Mouse (Mus musculus) layer of hippocampus, adult 9-11 months (tissue): ENCODE measurements around the gene Taok3.

Experiments used
- DNase-seq: peaks from one replicate; pipeline ENCODE4 v3.0.0; 2022

Gene Taok3

DNA sequence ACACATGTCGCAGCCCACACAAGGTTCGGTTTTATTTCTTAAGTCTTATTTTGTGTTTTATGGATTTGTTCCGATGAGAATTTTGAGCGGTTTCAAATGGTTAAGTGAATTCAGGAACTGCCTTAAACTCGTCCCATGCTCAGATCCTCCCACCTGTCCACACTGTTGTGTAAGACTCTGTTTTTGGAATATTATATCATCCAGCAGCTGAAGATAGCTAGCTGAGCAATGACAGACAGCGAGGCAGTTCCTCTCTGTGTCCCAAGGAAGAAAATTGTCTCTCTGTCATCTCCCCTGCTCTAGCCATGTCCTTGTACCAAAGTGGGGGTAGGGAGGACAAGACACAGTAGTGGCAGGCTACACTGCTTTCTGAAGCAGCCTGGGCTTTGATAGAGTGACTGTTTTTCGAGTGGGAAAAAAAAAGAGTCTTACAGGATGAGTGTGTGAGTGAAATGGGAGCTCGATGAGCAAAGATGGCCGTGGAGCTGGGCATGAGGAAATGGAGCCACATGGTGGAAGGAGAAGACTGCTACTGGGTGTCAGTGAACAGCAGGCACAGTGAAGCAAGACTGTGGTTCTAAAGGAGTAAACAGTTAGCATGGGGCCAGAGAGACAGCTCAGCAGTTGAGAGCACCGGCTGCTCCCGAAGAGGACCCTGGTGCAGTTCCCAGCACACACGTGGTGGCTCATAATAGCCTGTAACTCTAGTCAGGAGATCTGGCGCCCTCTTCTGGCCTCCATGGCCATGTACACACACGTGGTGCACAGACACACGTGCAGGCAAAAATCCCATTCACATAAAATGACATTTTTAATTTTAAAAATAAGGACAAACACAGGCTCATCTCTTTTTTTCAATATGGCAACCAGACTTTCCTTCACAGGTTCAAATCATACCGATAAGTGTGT lies 27.5 kb downstream of the Taok3 start:
- DNase-seq = peak; percentile 64

GRCm38 (mm10) chr5:117149054-117149942 lies 29.4 kb downstream of the Taok3 start:
- no peak for DNase-seq

DNA sequence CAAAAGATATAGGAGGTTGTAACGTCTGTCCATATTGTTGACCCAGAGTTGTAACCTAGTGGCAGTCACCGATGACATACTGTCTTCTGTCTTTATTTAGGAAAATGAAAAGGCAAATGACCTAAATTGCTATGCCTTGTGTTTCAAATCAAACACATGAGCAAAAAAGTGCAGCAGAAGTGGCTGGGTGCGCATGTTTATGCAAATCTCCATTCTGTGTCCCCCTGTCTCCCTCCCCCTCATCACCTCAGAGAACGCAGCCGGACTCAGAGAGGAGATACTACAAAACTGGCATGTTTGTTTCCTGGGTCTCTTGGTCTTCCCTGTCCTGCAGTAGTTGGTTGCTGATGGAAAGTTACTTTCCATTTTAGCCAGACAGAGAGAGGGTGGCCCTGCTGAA lies 30.1 kb downstream of the Taok3 start:
- no peak for DNase-seq

DNA sequence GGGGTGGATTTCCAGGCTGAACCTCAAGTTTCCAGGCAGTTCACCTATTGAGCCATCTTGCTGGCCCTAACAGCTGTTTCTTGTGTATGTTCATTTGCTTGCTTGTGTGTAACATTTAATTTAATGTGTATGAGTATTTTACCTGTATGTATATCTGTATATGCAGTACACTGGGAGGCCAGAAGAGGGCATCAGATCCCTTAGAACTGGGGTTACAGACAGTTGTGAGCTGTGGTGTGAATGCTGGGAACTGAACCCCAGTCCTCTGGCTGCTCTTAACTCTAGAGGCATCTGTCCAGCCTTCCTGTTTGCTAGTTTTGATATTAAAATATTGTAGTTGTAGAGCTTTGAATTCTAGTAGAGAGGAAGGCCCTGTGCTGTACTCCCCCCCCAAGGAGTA lies 33.0 kb downstream of the Taok3 start:
- no peak for DNase-seq

DNA sequence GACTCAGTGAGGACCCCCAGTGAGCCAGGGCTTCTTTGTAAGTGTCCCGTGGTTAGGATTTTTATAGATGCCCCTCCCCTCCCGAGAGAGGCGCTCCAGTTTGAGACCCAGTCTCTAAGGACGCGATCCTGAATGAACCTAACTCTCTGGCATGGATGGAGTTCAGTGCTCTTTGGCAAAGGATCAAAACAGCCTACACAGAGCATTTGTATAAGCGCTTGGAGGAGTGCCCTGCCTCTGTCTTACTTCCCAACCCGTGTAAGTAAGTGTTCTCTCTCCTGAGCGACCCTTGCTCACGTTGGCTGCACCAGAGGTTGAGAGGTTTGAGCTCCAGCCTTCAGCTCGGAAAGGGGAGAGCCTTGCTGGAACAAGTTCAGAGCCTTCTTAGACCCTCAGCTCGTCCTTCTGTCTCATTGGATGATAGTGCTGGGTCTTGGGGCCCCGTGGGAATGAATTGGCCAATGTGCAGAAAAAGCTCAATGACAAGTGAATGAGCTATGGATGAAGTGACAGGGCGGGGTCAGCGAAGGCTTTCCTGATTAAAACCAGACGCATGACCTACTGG lies 33.7 kb downstream of the Taok3 start:
- DNase-seq = no peak

DNA sequence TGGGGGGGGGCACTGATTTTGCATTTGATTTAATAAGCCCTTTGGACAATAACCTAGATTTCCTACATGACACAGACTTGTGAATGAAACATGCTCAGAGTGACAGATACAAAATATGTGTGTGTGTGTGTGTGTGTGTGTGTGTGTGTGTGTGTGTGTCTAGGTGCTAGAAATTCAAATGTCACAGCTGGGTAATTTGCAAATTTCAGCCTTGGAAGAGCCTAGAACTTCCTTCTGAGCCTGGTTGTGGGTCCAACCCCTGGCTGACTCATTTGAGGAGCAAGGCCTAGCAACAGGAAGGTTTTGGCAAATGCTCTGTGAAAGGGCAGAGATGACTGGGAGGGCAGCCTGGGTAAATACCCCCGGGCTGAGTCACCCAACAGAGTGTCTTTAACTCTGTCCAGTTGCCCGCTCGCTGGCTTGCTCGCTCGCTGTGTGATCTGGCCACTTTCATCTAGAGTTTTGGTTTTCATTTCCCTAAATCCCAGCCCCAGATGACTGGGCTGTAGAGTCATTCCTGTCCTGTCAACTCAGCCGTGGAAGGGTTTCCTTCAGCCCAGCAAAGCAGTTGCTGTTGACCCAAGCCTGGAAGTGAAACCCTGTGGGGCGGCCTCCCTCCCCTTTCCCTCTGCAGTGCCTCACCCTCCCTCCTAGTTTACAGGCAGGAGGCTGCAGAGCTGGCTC lies 38.5 kb downstream of the Taok3 start:
- peak; percentile 69 for DNase-seq

- no peak for DNase-seq
Observed at GRCm38 (mm10) chr5:117159326-117159725, 39.4 kb downstream of the Taok3 start.

GRCm38 (mm10) chr5:117159805-117160291 lies 39.9 kb downstream of the Taok3 start:
- DNase-seq = no peak

- DNase-seq = no peak
Observed at GRCm38 (mm10) chr5:117160499-117160898, 40.6 kb downstream of the Taok3 start.

GRCm38 (mm10) chr5:117163790-117164189 lies 43.9 kb downstream of the Taok3 start:
- no peak for DNase-seq

GRCm38 (mm10) chr5:117164516-117164915 lies 44.6 kb downstream of the Taok3 start:
- DNase-seq = no peak

GRCm38 (mm10) chr5:117164923-117165322 lies 45.0 kb downstream of the Taok3 start:
- no peak for DNase-seq

GRCm38 (mm10) chr5:117165946-117166345 lies 46.0 kb downstream of the Taok3 start:
- DNase-seq = no peak

DNA sequence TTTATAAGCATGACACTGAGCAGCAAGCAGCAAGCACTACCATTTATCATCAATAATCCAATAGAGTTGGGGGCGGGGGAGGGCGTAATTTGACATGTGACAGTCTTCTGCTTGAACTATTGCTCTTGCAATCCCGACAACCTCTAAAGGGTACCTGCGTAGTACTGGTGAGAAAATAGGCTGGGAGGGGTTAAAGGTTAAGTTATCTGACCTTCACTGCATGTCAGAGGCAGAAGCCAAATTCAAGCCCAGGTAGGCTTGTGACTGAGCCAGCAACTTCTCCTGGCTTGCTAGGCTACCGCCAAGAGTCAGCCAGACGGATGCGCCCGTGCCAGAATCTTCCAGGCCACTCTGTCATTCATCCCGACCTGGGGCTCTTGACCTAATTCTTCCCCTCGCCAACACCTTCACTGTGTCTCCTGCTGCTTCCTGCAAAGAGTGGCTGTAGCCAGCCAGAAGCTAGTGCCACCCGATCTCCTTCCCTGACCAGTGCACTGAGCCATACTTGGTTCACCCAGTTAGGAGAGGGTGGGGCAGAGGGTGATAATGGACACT lies 47.0 kb downstream of the Taok3 start:
- DNase-seq = no peak

DNA sequence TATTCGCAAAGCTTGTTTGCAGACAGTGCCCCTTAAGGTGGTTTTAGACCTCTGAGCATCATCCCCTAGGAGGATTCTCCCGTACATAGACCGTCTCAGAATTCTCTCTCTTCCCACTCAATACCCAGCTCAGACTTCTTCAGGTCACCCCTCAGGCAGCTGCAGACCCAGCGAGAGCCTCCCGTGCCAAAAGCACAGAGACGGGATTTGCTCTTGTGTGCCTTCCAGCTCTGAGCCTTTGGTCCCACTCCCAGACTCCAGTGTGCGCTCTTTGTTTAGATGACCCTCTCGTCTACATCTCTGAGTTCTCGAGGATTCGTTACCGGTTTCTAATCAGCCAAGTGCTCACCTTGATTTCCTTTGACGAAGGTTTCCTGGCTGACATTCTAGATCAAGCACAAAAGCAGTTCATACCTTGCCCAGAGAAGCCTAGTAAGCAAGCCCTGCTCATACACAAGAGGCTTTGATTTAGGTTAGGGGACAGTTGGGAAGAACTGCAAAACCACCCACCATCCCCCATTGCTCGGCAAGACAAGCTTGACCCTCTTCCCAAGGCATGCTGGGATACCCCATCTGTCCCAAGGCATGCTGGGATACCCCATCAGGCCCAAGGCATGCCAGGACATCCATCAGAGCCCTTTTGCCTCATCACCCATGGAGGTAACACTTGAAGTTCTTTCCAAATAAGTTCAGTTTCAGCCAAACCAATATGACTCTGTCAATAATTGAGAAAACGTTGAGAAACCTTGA lies 48.6 kb downstream of the Taok3 start:
- no peak for DNase-seq

GRCm38 (mm10) chr5:117174057-117174456 lies 54.1 kb downstream of the Taok3 start:
- no peak for DNase-seq

DNA sequence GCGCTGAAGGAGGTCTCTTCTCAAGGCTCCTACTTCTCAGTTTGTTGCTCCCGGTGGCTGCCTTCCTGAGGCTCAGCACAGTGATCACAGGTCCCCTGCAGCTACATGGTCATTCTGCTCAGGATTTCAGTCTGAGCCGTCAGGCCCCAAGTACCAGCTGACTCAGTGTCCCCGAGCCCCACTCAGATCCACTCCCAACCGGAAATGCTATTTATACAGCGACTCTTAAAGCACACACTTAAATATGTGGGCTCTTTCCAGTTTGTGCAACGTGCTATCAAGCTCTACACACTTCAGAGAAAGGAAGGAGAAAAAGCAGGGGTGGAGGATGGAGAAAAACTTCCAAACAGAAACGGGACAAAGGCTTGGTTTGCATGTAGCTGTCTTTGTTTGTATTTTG lies 56.0 kb downstream of the Taok3 start:
- DNase-seq = no peak

- no peak for DNase-seq
Observed at GRCm38 (mm10) chr5:117178079-117178478, 58.1 kb downstream of the Taok3 start.

- no peak for DNase-seq
Observed at GRCm38 (mm10) chr5:117178486-117178885, 58.6 kb downstream of the Taok3 start.

- no peak for DNase-seq
Observed at GRCm38 (mm10) chr5:117181921-117182320, 62.0 kb downstream of the Taok3 start.

DNA sequence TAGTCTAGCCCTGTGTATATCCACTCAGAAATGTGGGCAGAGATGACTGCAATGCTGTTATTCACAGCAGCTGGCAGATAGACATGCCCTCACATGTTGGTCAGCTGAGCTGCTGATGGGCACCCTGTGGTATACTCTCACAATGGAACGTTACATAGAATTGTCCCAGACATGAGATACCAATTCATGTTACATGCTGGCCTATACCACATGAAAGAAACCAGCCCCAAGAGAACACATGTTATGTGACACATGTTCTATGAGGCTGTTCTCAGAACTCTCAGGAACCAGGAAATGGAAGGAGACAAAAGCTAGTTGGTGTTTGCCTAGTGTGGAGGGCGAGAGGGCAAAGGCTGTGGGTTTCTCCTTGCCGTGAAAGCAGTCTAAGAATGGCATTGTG lies 62.5 kb downstream of the Taok3 start:
- DNase-seq = no peak

DNA sequence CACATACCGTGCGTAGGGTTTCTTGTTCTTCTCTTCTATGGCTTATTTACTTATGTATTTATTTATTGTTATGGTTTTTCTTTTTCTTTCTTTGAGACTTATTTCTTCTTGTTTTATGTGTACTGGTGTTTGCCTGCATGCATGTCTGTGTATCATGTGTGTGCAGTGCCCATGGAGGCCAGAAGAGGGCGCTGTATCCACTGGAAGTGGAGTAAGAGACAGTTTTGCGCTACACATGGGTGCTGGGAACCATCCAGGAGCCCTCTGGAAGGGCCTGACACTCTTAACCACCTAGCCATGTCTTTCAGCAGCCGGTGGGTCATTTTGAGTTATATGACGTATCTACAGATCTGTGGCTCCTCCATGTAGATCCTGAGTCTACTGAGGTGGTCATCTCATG lies 64.9 kb downstream of the Taok3 start:
- no peak for DNase-seq
